Mouse (Mus musculus) myocyte (in vitro differentiated cells): Measurements from ENCODE around the gene Gm20075.

Source experiments
- MAX ChIP-seq: IDR thresholded peaks from one replicate; pipeline ENCODE4 v1.6.1; 2011; ENCODE audit warnings: low read depth, mild to moderate bottlenecking, control low read depth
- MYOG ChIP-seq, 3 experiments: IDR thresholded peaks; one replicate each; pipeline ENCODE4 v1.6.1; 2011; ENCODE audit warnings: control low read depth in 2 of 3, low read depth in 2 of 3, mild to moderate bottlenecking in 2 of 3; ENCODE audit not compliant: insufficient read length in 2 of 3, control insufficient read depth in 1 of 3, insufficient read depth in 1 of 3
- USF1 ChIP-seq: IDR thresholded peaks from one replicate; pipeline ENCODE4 v1.6.1; 2011; ENCODE audit warnings: low read depth, mild to moderate bottlenecking, control low read depth, moderate library complexity

- no peak for TF ChIP-seq USF1
- no peak for TF ChIP-seq MAX
- TF ChIP-seq MYOG (IDR thresholded peaks at IDR 0.05; ENCODE audit: control insufficient read depth in 1 of 3, insufficient read depth in 1 of 3, insufficient read length in 2 of 3, low read depth in 2 of 3), result no peak
Observed at GRCm38 (mm10) chr13:96112711-96113110, 31.5 kb upstream of the Gm20075 start.
